Mouse (Mus musculus): ENCODE results near the gene Alox8. TPM values are rescaled to one million over a fixed set of nuclear protein-coding genes. Genes with fewer than 3 reads are reported as not detected.

The Alox8 gene
- total and polyA plus RNA-seq, 3 experiments, result 0.68 to 1.6 (median 0.84) TPM

- DNase-seq, result no peak
- no peak overlapping the region for H3K4me3 ChIP-seq
- peaks cover 7% of the 10 kb centered on the region for H3K27me3 ChIP-seq (ENCODE audit: control insufficient read depth, insufficient read depth, low read length)
- whole genome bisulfite sequencing, result 1% methylated on average over 14 of the region's 14 CpGs
- no peak overlapping the region for H3K9ac ChIP-seq (ENCODE audit: low read depth, low read length)
- no peaks in the 10 kb centered on the region for H3K79me2 ChIP-seq (replicated peaks; ENCODE audit: control insufficient read depth, insufficient read depth, low read length)
- H3K36me3 ChIP-seq (ENCODE audit: control insufficient read depth, insufficient read depth, low read length), result no peaks in the 10 kb centered on the region
- intact Hi-C loops (cut with DNase I), result loop anchor here (5.0 kb wide), 1 partner anchor 185 kb away; no protein-coding TSS in a partner anchor
- no peak overlapping the region for H3K27ac ChIP-seq
- TF ChIP-seq CTCF (IDR thresholded peaks at IDR 0.05), result no peak
- TF ChIP-seq POLR2A (IDR thresholded peaks at IDR 0.05; ENCODE audit: insufficient read depth, low read depth, low read length), result no peak
- no peak for TF ChIP-seq EP300 (IDR thresholded peaks at IDR 0.05; ENCODE audit: insufficient read depth, low read depth, low read length)
- no peaks in the 10 kb centered on the region for H3K4me1 ChIP-seq (ENCODE audit: control insufficient read depth, insufficient read depth, low read length)
Observed at GRCm38 (mm10) chr11:69197194-69197593, 449 bp downstream of the Alox8 start.

GRCm38 (mm10) chr11:69196766-69197165, 877 bp downstream of the Alox8 start:
- Histone ChIP-seq H3K36me3 (ENCODE audit: control insufficient read depth, insufficient read depth, low read length) (no peaks in the 10 kb centered on the region), H3K27ac (no peak overlapping the region), H3K9ac (ENCODE audit: low read depth, low read length) (no peak overlapping the region), H3K27me3 (ENCODE audit: control insufficient read depth, insufficient read depth, low read length) (peaks cover 7% of the 10 kb centered on the region), H3K4me3 (no peak overlapping the region), H3K79me2 (replicated peaks; ENCODE audit: control insufficient read depth, insufficient read depth, low read length) (no peaks in the 10 kb centered on the region), H3K4me1 (ENCODE audit: control insufficient read depth, insufficient read depth, low read length) (no peaks in the 10 kb centered on the region)
- WGBS, result 7% methylated on average over 5 of the region's 5 CpGs
- no peak for DNase-seq
- intact Hi-C loops (cut with DNase I), result loop anchor here (5.0 kb wide), 1 partner anchor 186 kb away; no protein-coding TSS in a partner anchor
- peak; percentile 42 for TF ChIP-seq CTCF (IDR thresholded peaks at IDR 0.05)
- TF ChIP-seq EP300 (IDR thresholded peaks at IDR 0.05; ENCODE audit: insufficient read depth, low read depth, low read length), result no peak
- no peak for TF ChIP-seq POLR2A (IDR thresholded peaks at IDR 0.05; ENCODE audit: insufficient read depth, low read depth, low read length)

- Histone ChIP-seq H3K27ac (no peak overlapping the region), H3K36me3 (ENCODE audit: control insufficient read depth, insufficient read depth, low read length) (no peaks in the 10 kb centered on the region), H3K4me1 (ENCODE audit: control insufficient read depth, insufficient read depth, low read length) (no peaks in the 10 kb centered on the region), H3K4me3 (no peak overlapping the region), H3K27me3 (ENCODE audit: control insufficient read depth, insufficient read depth, low read length) (peaks cover 7% of the 10 kb centered on the region), H3K79me2 (replicated peaks; ENCODE audit: control insufficient read depth, insufficient read depth, low read length) (no peaks in the 10 kb centered on the region), H3K9ac (ENCODE audit: low read depth, low read length) (no peak overlapping the region)
- TF ChIP-seq CTCF (IDR thresholded peaks at IDR 0.05), result peak; percentile 95; the same call in 1 of the 2 replicates
- TF ChIP-seq POLR2A (IDR thresholded peaks at IDR 0.05; ENCODE audit: insufficient read depth, low read depth, low read length), result no peak
- 0 out of 2 replicates have a peak, but pooled peaks have one; percentile 50 for TF ChIP-seq EP300 (IDR thresholded peaks at IDR 0.05; ENCODE audit: insufficient read depth, low read depth, low read length)
- intact Hi-C loops (cut with DNase I), result loop anchor here (1.0 kb wide), 1 partner anchor 51 kb away; no protein-coding TSS in a partner anchor
- peak in 1 of 2 experiments; percentile 44 for DNase-seq
- 5% methylated on average over 1 of the region's 1 CpGs for WGBS
Observed at GRCm38 (mm10) chr11:69192840-69193239, 4.8 kb downstream of the Alox8 start.

- TF ChIP-seq EP300 (IDR thresholded peaks at IDR 0.05; ENCODE audit: insufficient read depth, low read depth, low read length), result no peak
- no peak for TF ChIP-seq CTCF (IDR thresholded peaks at IDR 0.05)
- TF ChIP-seq POLR2A (IDR thresholded peaks at IDR 0.05; ENCODE audit: insufficient read depth, low read depth, low read length), result no peak
- intact Hi-C loops (cut with DNase I), result no loop called here
- peak in 1 of 2 experiments; percentile 5 for DNase-seq
- H3K4me1 ChIP-seq (ENCODE audit: control insufficient read depth, insufficient read depth, low read length), result no peaks in the 10 kb centered on the region
- 73% methylated on average over 6 of the region's 6 CpGs for WGBS
- H3K36me3 ChIP-seq (ENCODE audit: control insufficient read depth, insufficient read depth, low read length), result no peaks in the 10 kb centered on the region
- H3K79me2 ChIP-seq (replicated peaks; ENCODE audit: control insufficient read depth, insufficient read depth, low read length), result no peaks in the 10 kb centered on the region
- H3K4me3 ChIP-seq, result no peak overlapping the region
- H3K27me3 ChIP-seq (ENCODE audit: control insufficient read depth, insufficient read depth, low read length), result no peaks in the 10 kb centered on the region
- H3K9ac ChIP-seq (ENCODE audit: low read depth, low read length), result no peak overlapping the region
- H3K27ac ChIP-seq, result no peak overlapping the region
Observed at GRCm38 (mm10) chr11:69185936-69186335, 11.7 kb downstream of the Alox8 start.

- Histone ChIP-seq H3K4me1 (ENCODE audit: control insufficient read depth, insufficient read depth, low read length) (no peaks in the 10 kb centered on the region), H3K4me3 (no peak overlapping the region), H3K9ac (ENCODE audit: low read depth, low read length) (no peak overlapping the region), H3K36me3 (ENCODE audit: control insufficient read depth, insufficient read depth, low read length) (no peaks in the 10 kb centered on the region), H3K79me2 (replicated peaks; ENCODE audit: control insufficient read depth, insufficient read depth, low read length) (no peaks in the 10 kb centered on the region), H3K27ac (no peak overlapping the region), H3K27me3 (ENCODE audit: control insufficient read depth, insufficient read depth, low read length) (no peaks in the 10 kb centered on the region)
- 62% methylated on average over 5 of the region's 5 CpGs for WGBS
- intact Hi-C loops (cut with DNase I), result no loop called here
- TF ChIP-seq POLR2A (IDR thresholded peaks at IDR 0.05; ENCODE audit: insufficient read depth, low read depth, low read length) (no peak), EP300 (IDR thresholded peaks at IDR 0.05; ENCODE audit: insufficient read depth, low read depth, low read length) (no peak), CTCF (IDR thresholded peaks at IDR 0.05) (no peak)
- peak in 1 of 2 experiments; percentile 8 for DNase-seq
Observed at GRCm38 (mm10) chr11:69185031-69185430, 12.6 kb downstream of the Alox8 start.

GRCm38 (mm10) chr11:69180120-69180519, 17.5 kb downstream of the Alox8 start:
- Histone ChIP-seq H3K79me2 (replicated peaks; ENCODE audit: control insufficient read depth, insufficient read depth, low read length) (no peaks in the 10 kb centered on the region), H3K27ac (no peak overlapping the region), H3K4me1 (ENCODE audit: control insufficient read depth, insufficient read depth, low read length) (no peaks in the 10 kb centered on the region), H3K27me3 (ENCODE audit: control insufficient read depth, insufficient read depth, low read length) (no peaks in the 10 kb centered on the region), H3K4me3 (no peak overlapping the region), H3K9ac (ENCODE audit: low read depth, low read length) (no peak overlapping the region), H3K36me3 (ENCODE audit: control insufficient read depth, insufficient read depth, low read length) (no peaks in the 10 kb centered on the region)
- TF ChIP-seq EP300 (IDR thresholded peaks at IDR 0.05; ENCODE audit: insufficient read depth, low read depth, low read length), result no peak
- no peak for TF ChIP-seq CTCF (IDR thresholded peaks at IDR 0.05)
- no peak for TF ChIP-seq POLR2A (IDR thresholded peaks at IDR 0.05; ENCODE audit: insufficient read depth, low read depth, low read length)
- intact Hi-C loops (cut with DNase I), result no loop called here
- WGBS, result 86% methylated on average over 4 of the region's 4 CpGs
- DNase-seq, result no peak

Measured in heart, adult 2 months (tissue).